Mouse (Mus musculus): ENCODE results near the gene Nolc1. TPM values are rescaled to one million over a fixed set of nuclear protein-coding genes. Genes with fewer than 3 reads are reported as not detected.

Gene Nolc1
- polyA plus RNA-seq, 1 experiment from 2014 or later = 105 TPM

- Histone ChIP-seq H3K36me3 (ENCODE audit: insufficient read depth) (no peaks in the 10 kb centered on the region), H3K9me3 (ENCODE audit: low read depth, low read length) (no peaks in the 10 kb centered on the region), H3K4me1 (ENCODE audit: insufficient read depth) (0 out of 2 replicates have a peak, but pooled peaks cover 7% of the 10 kb centered on the region), H3K4me2 (no peak overlapping the region), H3K27me3 (ENCODE audit: insufficient read depth, low read length) (no peaks in the 10 kb centered on the region), H3K9ac (no peak overlapping the region), H3K4me3 (ENCODE audit: low read depth, low read length) (no peak overlapping the region), H3K27ac (ENCODE audit: low read depth) (no peak overlapping the region)
- ATAC-seq (ENCODE audit: insufficient read depth) (no peak), DNase-seq (no peak)
- no peak for TF ChIP-seq CTCF (IDR thresholded peaks at IDR 0.05; ENCODE audit: low read depth)
- 58% methylated on average over 4 of the region's 4 CpGs for WGBS
Measured at GRCm38 (mm10) chr19:46049129-46049528, 26.5 kb upstream of the Nolc1 start.

- H3K27ac ChIP-seq (ENCODE audit: low read depth) = no peak overlapping the region
- no peak overlapping the region for H3K4me2 ChIP-seq
- WGBS = 68% methylated on average over 2 of the region's 2 CpGs
- H3K4me3 ChIP-seq (ENCODE audit: low read depth, low read length) = no peak overlapping the region
- no peak for TF ChIP-seq CTCF (IDR thresholded peaks at IDR 0.05; ENCODE audit: low read depth)
- DNase-seq (no peak), ATAC-seq (ENCODE audit: insufficient read depth) (no peak)
- H3K27me3 ChIP-seq (ENCODE audit: insufficient read depth, low read length) = no peaks in the 10 kb centered on the region
- no peaks in the 10 kb centered on the region for H3K9me3 ChIP-seq (ENCODE audit: low read depth, low read length)
- H3K4me1 ChIP-seq (ENCODE audit: insufficient read depth) = 0 out of 2 replicates have a peak, but pooled peaks cover 7% of the 10 kb centered on the region
- H3K9ac ChIP-seq = no peak overlapping the region; the same call in 1 of the 2 replicates
- H3K36me3 ChIP-seq (ENCODE audit: insufficient read depth) = no peaks in the 10 kb centered on the region
Measured at GRCm38 (mm10) chr19:46050462-46050861, 25.2 kb upstream of the Nolc1 start.

GRCm38 (mm10) chr19:46055752-46056387, 19.8 kb upstream of the Nolc1 start:
- Histone ChIP-seq H3K27ac (ENCODE audit: low read depth) (no peak overlapping the region; the same call in 1 of the 2 replicates), H3K4me3 (ENCODE audit: low read depth, low read length) (peak overlapping the region; percentile 88), H3K4me1 (ENCODE audit: insufficient read depth) (peaks cover 6% of the 10 kb centered on the region; the same call in 1 of the 2 replicates), H3K36me3 (ENCODE audit: insufficient read depth) (no peaks in the 10 kb centered on the region), H3K4me2 (peak overlapping the region; percentile 81), H3K27me3 (ENCODE audit: insufficient read depth, low read length) (no peaks in the 10 kb centered on the region), H3K9ac (peak overlapping the region; percentile 85), H3K9me3 (ENCODE audit: low read depth, low read length) (no peaks in the 10 kb centered on the region)
- ATAC-seq (ENCODE audit: insufficient read depth) (peak; percentile 77), DNase-seq (no peak)
- WGBS = 1% methylated on average over 11 of the region's 11 CpGs
- TF ChIP-seq CTCF (IDR thresholded peaks at IDR 0.05; ENCODE audit: low read depth) = peak; percentile 59

- no peaks in the 10 kb centered on the region for H3K27me3 ChIP-seq (ENCODE audit: insufficient read depth, low read length)
- TF ChIP-seq CTCF (IDR thresholded peaks at IDR 0.05; ENCODE audit: low read depth) = no peak; the same call in 1 of the 2 replicates
- peaks cover 6% of the 10 kb centered on the region; the same call in 1 of the 2 replicates for H3K4me1 ChIP-seq (ENCODE audit: insufficient read depth)
- DNase-seq = peak; percentile 97
- ATAC-seq (ENCODE audit: insufficient read depth) = peak; percentile 94
- H3K36me3 ChIP-seq (ENCODE audit: insufficient read depth) = no peaks in the 10 kb centered on the region
- peak overlapping the region; percentile 85 for H3K9ac ChIP-seq
- no peaks in the 10 kb centered on the region for H3K9me3 ChIP-seq (ENCODE audit: low read depth, low read length)
- H3K27ac ChIP-seq (ENCODE audit: low read depth) = peak overlapping the region; percentile 97
- H3K4me3 ChIP-seq (ENCODE audit: low read depth, low read length) = peak overlapping the region; percentile 88
- peak overlapping the region; percentile 81 for H3K4me2 ChIP-seq
- under 1% methylated on average over 51 of the region's 52 CpGs for WGBS
Measured at GRCm38 (mm10) chr19:46056388-46056946, 19.2 kb upstream of the Nolc1 start.

- WGBS = 1% methylated on average over 35 of the region's 42 CpGs
- peaks cover 6% of the 10 kb centered on the region; the same call in 1 of the 2 replicates for H3K4me1 ChIP-seq (ENCODE audit: insufficient read depth)
- peak overlapping the region; percentile 81 for H3K4me2 ChIP-seq
- H3K36me3 ChIP-seq (ENCODE audit: insufficient read depth) = peaks cover 4% of the 10 kb centered on the region; the same call in 1 of the 2 replicates
- no peaks in the 10 kb centered on the region for H3K27me3 ChIP-seq (ENCODE audit: insufficient read depth, low read length)
- H3K9me3 ChIP-seq (ENCODE audit: low read depth, low read length) = no peaks in the 10 kb centered on the region
- peak overlapping the region; percentile 85 for H3K9ac ChIP-seq
- peak; percentile 88 for DNase-seq
- H3K27ac ChIP-seq (ENCODE audit: low read depth) = peak overlapping the region; percentile 97
- peak overlapping the region; percentile 88 for H3K4me3 ChIP-seq (ENCODE audit: low read depth, low read length)
- ATAC-seq (ENCODE audit: insufficient read depth) = peak; percentile 75
- TF ChIP-seq CTCF (IDR thresholded peaks at IDR 0.05; ENCODE audit: low read depth) = peak; percentile 46
Measured at GRCm38 (mm10) chr19:46056947-46057607, 18.6 kb upstream of the Nolc1 start.

- ATAC-seq (ENCODE audit: insufficient read depth) (no peak), DNase-seq (no peak)
- Histone ChIP-seq H3K4me3 (ENCODE audit: low read depth, low read length) (no peak overlapping the region), H3K36me3 (ENCODE audit: insufficient read depth) (peaks cover 18% of the 10 kb centered on the region), H3K9me3 (ENCODE audit: low read depth, low read length) (no peaks in the 10 kb centered on the region), H3K9ac (no peak overlapping the region), H3K27ac (ENCODE audit: low read depth) (no peak overlapping the region), H3K4me1 (ENCODE audit: insufficient read depth) (peaks cover 6% of the 10 kb centered on the region; the same call in 1 of the 2 replicates), H3K4me2 (peak overlapping the region; percentile 81), H3K27me3 (ENCODE audit: insufficient read depth, low read length) (no peaks in the 10 kb centered on the region)
- 95% methylated on average over 7 of the region's 7 CpGs for WGBS
- no peak for TF ChIP-seq CTCF (IDR thresholded peaks at IDR 0.05; ENCODE audit: low read depth)
Measured at GRCm38 (mm10) chr19:46058466-46058865, 17.2 kb upstream of the Nolc1 start.

- WGBS = 55% methylated on average over 6 of the region's 6 CpGs
- Histone ChIP-seq H3K4me2 (no peak overlapping the region), H3K9ac (no peak overlapping the region), H3K4me3 (ENCODE audit: low read depth, low read length) (no peak overlapping the region), H3K27ac (ENCODE audit: low read depth) (no peak overlapping the region), H3K36me3 (ENCODE audit: insufficient read depth) (peaks cover 42% of the 10 kb centered on the region), H3K27me3 (ENCODE audit: insufficient read depth, low read length) (no peaks in the 10 kb centered on the region), H3K9me3 (ENCODE audit: low read depth, low read length) (no peaks in the 10 kb centered on the region), H3K4me1 (ENCODE audit: insufficient read depth) (peaks cover 6% of the 10 kb centered on the region; the same call in 1 of the 2 replicates)
- TF ChIP-seq CTCF (IDR thresholded peaks at IDR 0.05; ENCODE audit: low read depth) = no peak
- ATAC-seq (ENCODE audit: insufficient read depth) (no peak), DNase-seq (no peak)
Measured at GRCm38 (mm10) chr19:46060845-46061244, 14.8 kb upstream of the Nolc1 start.
